Mouse (Mus musculus): ENCODE results near the gene Srrm4. TPM values are rescaled to one million over a fixed set of nuclear protein-coding genes. Genes with fewer than 3 reads are reported as not detected.

The Srrm4 gene
- total and polyA plus RNA-seq, 2 experiments from 2014 or later, result 0.93 to 1.1 TPM

DNA sequence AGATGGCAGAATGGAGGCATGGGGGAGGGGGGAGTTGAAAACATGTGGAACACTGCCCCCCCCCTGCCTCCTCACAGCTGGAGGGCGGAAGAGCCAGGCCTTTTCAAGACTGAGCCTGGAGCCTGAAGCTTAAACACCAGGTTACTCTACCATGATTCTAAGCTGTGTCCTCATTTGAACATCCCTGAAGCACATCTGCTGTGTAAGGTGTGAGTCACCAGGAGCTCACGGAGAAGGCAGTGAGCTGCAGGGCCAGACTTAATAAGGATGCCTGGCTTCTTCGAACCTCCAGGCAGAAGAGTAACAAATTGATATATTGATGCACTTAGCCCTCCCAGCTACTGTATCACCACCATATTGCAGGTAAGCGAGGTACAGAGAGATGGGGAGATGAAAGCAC, 79.5 kb downstream of the Srrm4 start:
- H3K4me2 ChIP-seq (ENCODE audit: low read depth, low read length), result no peak overlapping the region
- no peak overlapping the region for H3K4me3 ChIP-seq (ENCODE audit: low read depth, low read length)
- WGBS, result 60% methylated on average over 4 of the region's 4 CpGs
- H3K36me3 ChIP-seq (replicated peaks; ENCODE audit: control insufficient read depth, insufficient read depth, low read length), result no peaks in the 10 kb centered on the region
- TF ChIP-seq EP300 (IDR thresholded peaks at IDR 0.05; ENCODE audit: low read depth) (no peak), CTCF (IDR thresholded peaks at IDR 0.05; ENCODE audit: low read depth) (no peak)
- no peak overlapping the region for H3K27ac ChIP-seq (ENCODE audit: low read depth)
- H3K27me3 ChIP-seq (ENCODE audit: control insufficient read depth, insufficient read depth, low read length), result no peaks in the 10 kb centered on the region
- H3K4me1 ChIP-seq (ENCODE audit: control insufficient read depth, insufficient read depth), result peaks cover 9% of the 10 kb centered on the region; the same call in 1 of the 2 replicates
- ATAC-seq (ENCODE audit: insufficient read depth, low read depth), result no peak; the same call in 1 of the 2 replicates
- no peak for DNase-seq (ENCODE audit: low spot score)
- H3K9me3 ChIP-seq (replicated peaks; ENCODE audit: control insufficient read depth, low read length), result no peaks in the 10 kb centered on the region
- no peak overlapping the region for H3K9ac ChIP-seq (replicated peaks; ENCODE audit: low read depth, low read length)

DNA sequence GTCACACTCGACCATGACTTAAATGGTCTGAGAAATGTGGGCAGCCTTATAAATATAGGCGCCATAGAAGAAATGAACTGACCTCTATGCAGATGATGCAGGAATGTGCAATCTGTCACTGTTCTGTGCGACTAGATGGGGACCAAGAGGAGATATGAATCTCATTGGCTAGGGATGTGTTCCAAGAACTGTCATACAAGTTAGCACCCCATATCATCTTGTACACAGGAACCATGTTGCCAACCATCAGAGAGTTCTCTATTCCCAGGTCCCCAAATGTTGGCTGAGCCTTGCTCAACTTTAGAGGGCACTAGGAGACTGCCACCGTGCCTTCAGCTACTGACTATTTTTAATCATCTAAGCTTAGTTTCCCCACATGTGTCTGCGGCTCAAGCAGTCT, 81.4 kb downstream of the Srrm4 start:
- Histone ChIP-seq H3K9ac (replicated peaks; ENCODE audit: low read depth, low read length) (no peak overlapping the region), H3K4me3 (ENCODE audit: low read depth, low read length) (no peak overlapping the region), H3K9me3 (replicated peaks; ENCODE audit: control insufficient read depth, low read length) (no peaks in the 10 kb centered on the region), H3K27ac (ENCODE audit: low read depth) (no peak overlapping the region), H3K4me1 (ENCODE audit: control insufficient read depth, insufficient read depth) (peaks cover 9% of the 10 kb centered on the region; the same call in 1 of the 2 replicates), H3K36me3 (replicated peaks; ENCODE audit: control insufficient read depth, insufficient read depth, low read length) (no peaks in the 10 kb centered on the region), H3K4me2 (ENCODE audit: low read depth, low read length) (no peak overlapping the region), H3K27me3 (ENCODE audit: control insufficient read depth, insufficient read depth, low read length) (no peaks in the 10 kb centered on the region)
- TF ChIP-seq CTCF (IDR thresholded peaks at IDR 0.05; ENCODE audit: low read depth) (no peak), EP300 (IDR thresholded peaks at IDR 0.05; ENCODE audit: low read depth) (no peak)
- ATAC-seq (ENCODE audit: insufficient read depth, low read depth) (no peak), DNase-seq (ENCODE audit: low spot score) (no peak)
- 52% methylated on average over 5 of the region's 5 CpGs for WGBS

DNA sequence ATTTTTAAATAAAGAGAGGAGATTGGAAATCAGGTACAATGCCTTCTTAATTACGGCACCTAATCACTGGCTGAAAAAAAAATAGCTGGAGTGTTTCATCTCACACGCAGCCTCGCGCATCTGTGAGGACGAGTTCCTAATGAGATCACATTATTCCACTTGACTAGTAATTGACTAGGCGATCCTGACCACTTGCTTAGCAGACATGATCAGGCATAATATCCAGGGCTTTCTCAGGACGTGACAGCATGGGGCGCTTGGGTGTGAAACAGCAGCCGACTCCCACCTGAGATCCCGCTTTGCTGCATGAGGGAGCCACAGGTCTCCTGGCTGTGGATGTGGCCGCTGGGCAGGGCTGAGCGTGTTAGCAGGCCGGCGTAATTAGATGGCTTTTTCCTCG, 90.3 kb downstream of the Srrm4 start:
- WGBS, result 69% methylated on average over 15 of the region's 15 CpGs
- H3K9ac ChIP-seq (replicated peaks; ENCODE audit: low read depth, low read length), result no peak overlapping the region
- H3K27ac ChIP-seq (ENCODE audit: low read depth), result no peak overlapping the region
- no peaks in the 10 kb centered on the region for H3K9me3 ChIP-seq (replicated peaks; ENCODE audit: control insufficient read depth, low read length)
- no peak for DNase-seq (ENCODE audit: low spot score)
- no peak for ATAC-seq (ENCODE audit: insufficient read depth, low read depth)
- TF ChIP-seq EP300 (IDR thresholded peaks at IDR 0.05; ENCODE audit: low read depth), result no peak
- TF ChIP-seq CTCF (IDR thresholded peaks at IDR 0.05; ENCODE audit: low read depth), result no peak
- no peak overlapping the region for H3K4me2 ChIP-seq (ENCODE audit: low read depth, low read length)
- H3K27me3 ChIP-seq (ENCODE audit: control insufficient read depth, insufficient read depth, low read length), result no peaks in the 10 kb centered on the region
- H3K36me3 ChIP-seq (replicated peaks; ENCODE audit: control insufficient read depth, insufficient read depth, low read length), result no peaks in the 10 kb centered on the region
- H3K4me3 ChIP-seq (ENCODE audit: low read depth, low read length), result no peak overlapping the region
- H3K4me1 ChIP-seq (ENCODE audit: control insufficient read depth, insufficient read depth), result no peaks in the 10 kb centered on the region

DNA sequence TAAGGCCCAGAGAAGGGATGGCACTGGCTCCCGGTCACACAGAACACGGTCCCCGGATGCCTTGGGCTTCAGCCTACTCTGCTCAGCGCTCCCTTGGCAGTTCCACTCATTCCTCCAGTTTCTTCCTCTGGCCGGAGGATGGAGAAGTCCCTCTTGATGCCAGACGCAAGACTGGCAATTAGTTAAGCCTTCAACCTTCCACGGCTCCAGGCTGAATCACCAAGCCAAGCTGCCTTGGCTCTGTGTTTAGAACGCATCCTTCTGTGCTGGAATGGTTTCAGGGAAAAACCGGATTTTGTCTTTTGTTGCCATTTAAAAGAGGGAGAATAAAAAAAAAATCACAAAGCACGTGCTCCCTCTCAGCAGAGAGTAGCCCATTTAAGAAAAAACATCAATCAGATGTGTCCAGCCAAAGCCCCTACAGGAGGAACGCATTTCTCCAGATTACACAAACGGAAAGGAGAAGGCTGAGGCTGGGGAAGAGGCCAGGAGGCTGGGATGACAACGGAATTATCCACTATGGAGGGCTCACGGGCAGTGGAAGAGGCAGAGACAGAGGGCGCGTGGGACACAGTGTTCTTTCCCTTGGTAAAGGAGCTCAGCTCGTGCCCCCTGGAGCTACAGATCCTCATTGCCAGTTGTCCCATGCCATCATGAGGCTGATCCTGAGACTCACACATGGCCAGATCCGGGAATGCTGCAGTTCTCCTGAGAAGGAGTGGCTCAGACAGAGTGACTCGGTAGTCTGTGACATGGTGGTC, 92.6 kb downstream of the Srrm4 start:
- Histone ChIP-seq H3K9me3 (replicated peaks; ENCODE audit: control insufficient read depth, low read length) (no peaks in the 10 kb centered on the region), H3K27me3 (ENCODE audit: control insufficient read depth, insufficient read depth, low read length) (no peaks in the 10 kb centered on the region; the same call in 1 of the 2 replicates), H3K4me1 (ENCODE audit: control insufficient read depth, insufficient read depth) (no peaks in the 10 kb centered on the region), H3K4me2 (ENCODE audit: low read depth, low read length) (no peak overlapping the region), H3K4me3 (ENCODE audit: low read depth, low read length) (no peak overlapping the region), H3K36me3 (replicated peaks; ENCODE audit: control insufficient read depth, insufficient read depth, low read length) (no peaks in the 10 kb centered on the region), H3K27ac (ENCODE audit: low read depth) (no peak overlapping the region), H3K9ac (replicated peaks; ENCODE audit: low read depth, low read length) (no peak overlapping the region)
- TF ChIP-seq CTCF (IDR thresholded peaks at IDR 0.05; ENCODE audit: low read depth) (no peak), EP300 (IDR thresholded peaks at IDR 0.05; ENCODE audit: low read depth) (no peak)
- DNase-seq (ENCODE audit: low spot score) (no peak), ATAC-seq (ENCODE audit: insufficient read depth, low read depth) (no peak)
- WGBS, result 80% methylated on average over 19 of the region's 19 CpGs

DNA sequence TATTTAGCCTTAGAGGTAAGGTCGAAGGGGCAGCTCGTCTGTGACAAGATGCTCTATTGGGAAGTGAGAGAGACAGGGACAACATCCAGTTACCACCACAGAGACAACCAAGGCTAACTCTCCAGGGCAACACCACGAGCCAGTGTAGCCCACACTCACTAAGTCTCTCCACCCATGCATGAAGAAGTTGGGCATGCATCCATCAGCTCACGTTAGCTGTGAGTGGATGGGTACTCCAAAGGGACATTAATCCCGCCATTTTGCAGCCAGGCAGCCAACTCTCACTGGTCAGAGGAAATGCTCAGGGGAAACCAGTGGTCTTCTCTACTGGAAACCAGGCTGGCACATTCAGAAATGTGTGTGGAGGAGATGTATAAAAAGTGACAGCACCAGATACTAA, 93.8 kb downstream of the Srrm4 start:
- H3K36me3 ChIP-seq (replicated peaks; ENCODE audit: control insufficient read depth, insufficient read depth, low read length), result no peaks in the 10 kb centered on the region
- H3K27me3 ChIP-seq (ENCODE audit: control insufficient read depth, insufficient read depth, low read length), result peaks cover 10% of the 10 kb centered on the region
- no peak overlapping the region for H3K9ac ChIP-seq (replicated peaks; ENCODE audit: low read depth, low read length)
- ATAC-seq (ENCODE audit: insufficient read depth, low read depth), result no peak
- no peaks in the 10 kb centered on the region for H3K9me3 ChIP-seq (replicated peaks; ENCODE audit: control insufficient read depth, low read length)
- H3K4me3 ChIP-seq (ENCODE audit: low read depth, low read length), result no peak overlapping the region
- no peak overlapping the region for H3K4me2 ChIP-seq (ENCODE audit: low read depth, low read length)
- TF ChIP-seq EP300 (IDR thresholded peaks at IDR 0.05; ENCODE audit: low read depth) (no peak), CTCF (IDR thresholded peaks at IDR 0.05; ENCODE audit: low read depth) (no peak)
- DNase-seq (ENCODE audit: low spot score), result no peak
- no peak overlapping the region for H3K27ac ChIP-seq (ENCODE audit: low read depth)
- no peaks in the 10 kb centered on the region for H3K4me1 ChIP-seq (ENCODE audit: control insufficient read depth, insufficient read depth)
- 73% methylated on average over 5 of the region's 5 CpGs for WGBS

DNA sequence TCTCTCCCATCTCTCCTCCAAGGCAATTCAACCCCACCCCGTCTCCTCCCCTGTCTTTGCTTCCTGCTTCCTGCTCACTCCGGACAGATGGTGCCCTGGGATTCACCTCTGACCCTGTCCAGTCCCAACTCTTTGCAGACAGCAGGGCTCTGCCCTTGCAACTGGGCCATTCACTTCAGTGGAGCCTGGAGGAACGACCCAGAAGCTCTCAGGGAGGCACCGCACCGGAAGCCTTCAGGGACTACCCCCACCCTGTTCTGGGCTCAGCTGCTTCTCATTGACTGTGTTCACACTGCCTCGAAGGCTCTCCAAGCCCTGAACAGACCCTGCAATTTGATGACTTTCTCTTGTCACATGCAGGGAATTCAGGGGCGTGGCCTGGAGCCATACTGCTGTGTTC, 94.4 kb downstream of the Srrm4 start:
- ATAC-seq (ENCODE audit: insufficient read depth, low read depth), result no peak
- Histone ChIP-seq H3K4me1 (ENCODE audit: control insufficient read depth, insufficient read depth) (0 out of 2 replicates have a peak, but pooled peaks cover 4% of the 10 kb centered on the region), H3K4me3 (ENCODE audit: low read depth, low read length) (no peak overlapping the region), H3K4me2 (ENCODE audit: low read depth, low read length) (no peak overlapping the region), H3K9me3 (replicated peaks; ENCODE audit: control insufficient read depth, low read length) (no peaks in the 10 kb centered on the region), H3K27me3 (ENCODE audit: control insufficient read depth, insufficient read depth, low read length) (peaks cover 10% of the 10 kb centered on the region), H3K27ac (ENCODE audit: low read depth) (no peak overlapping the region), H3K9ac (replicated peaks; ENCODE audit: low read depth, low read length) (no peak overlapping the region), H3K36me3 (replicated peaks; ENCODE audit: control insufficient read depth, insufficient read depth, low read length) (no peaks in the 10 kb centered on the region)
- no peak for DNase-seq (ENCODE audit: low spot score)
- 37% methylated on average over 7 of the region's 7 CpGs for WGBS
- TF ChIP-seq CTCF (IDR thresholded peaks at IDR 0.05; ENCODE audit: low read depth) (no peak), EP300 (IDR thresholded peaks at IDR 0.05; ENCODE audit: low read depth) (no peak)

Measured in heart, postnatal 0 days (tissue).